Mouse (Mus musculus) midbrain, embryonic 14.5 days (tissue): Measurements from ENCODE around the gene Zfp775. TPM values are rescaled to one million over a fixed set of nuclear protein-coding genes. Genes with fewer than 3 reads are reported as not detected.
"Not testable (repeated sequence)": the region's sequence is repeated elsewhere in the genome, so short reads cannot be mapped to it uniquely, and the experiment has no call there.

ENCODE experiments used
- ATAC-seq: fragments of 200-750 bp; cut with Nextera tagmentation; 2 replicates; pipeline ENCODE4 v1.8.0; 2017; ENCODE audit warnings: moderate number of reproducible peaks, moderate library complexity; ENCODE audit not compliant: low FRiP score, low TSS enrichment
- DNase-seq: peaks from one replicate; pipeline ENCODE4 v3.0.0-alpha.2; 2015
- H3K27ac ChIP-seq: fragments of 300-500 bp; sonication (generic); replicated peaks from 2 replicates; pipeline ENCODE4 v1.5.1; 2014; ENCODE audit warnings: mild to moderate bottlenecking, low read depth, low read length, moderate library complexity
- H3K27me3 ChIP-seq: fragments of 300-500 bp; sonication (generic); 2 replicates; pipeline ENCODE4 v1.6.1; 2014; ENCODE audit warnings: low read length, control low read depth, mixed read lengths; ENCODE audit not compliant: control insufficient read depth, insufficient read depth
- H3K36me3 ChIP-seq: fragments of 300-500 bp; sonication (generic); 2 replicates; pipeline ENCODE4 v1.6.1; 2014; ENCODE audit warnings: low read length, control low read depth; ENCODE audit not compliant: control insufficient read depth, insufficient read depth
- H3K4me1 ChIP-seq: fragments of 300-500 bp; sonication (generic); 2 replicates; pipeline ENCODE4 v1.6.1; 2014; ENCODE audit warnings: mild to moderate bottlenecking, antibody characterized with exemption, low read length, control low read depth; ENCODE audit not compliant: control insufficient read depth, insufficient read depth
- H3K4me2 ChIP-seq: fragments of 300-500 bp; sonication (generic); 2 replicates; pipeline ENCODE4 v1.6.1; 2014; ENCODE audit warnings: mild to moderate bottlenecking, low read length, moderate library complexity
- H3K4me3 ChIP-seq: fragments of 300-500 bp; sonication (generic); replicated peaks from 2 replicates; pipeline ENCODE4 v1.5.1; 2014; ENCODE audit warnings: low read depth, low read length
- H3K9ac ChIP-seq: fragments of 300-500 bp; sonication (generic); replicated peaks from 2 replicates; pipeline ENCODE4 v1.6.1; 2014; ENCODE audit warnings: mild to moderate bottlenecking, low read length, moderate library complexity
- H3K9me3 ChIP-seq: fragments of 300-500 bp; sonication (generic); 2 replicates; pipeline ENCODE4 v1.6.1; 2016; ENCODE audit warnings: low read length, control low read depth, mixed read lengths; ENCODE audit not compliant: control insufficient read depth
- WGBS: fragments of 180-500 bp; shearing (Covaris S2); extraction: QIAGEN DNeasy Blood & Tissue Kit; methylation state at CpG from one replicate; pipeline ENCODE4 v1.1.7; 2014; 5-methylcytosine and 5-hydroxymethylcytosine counted together
- polyA plus RNA-seq: library from polyadenylated mRNA; unstranded; fragments of >200 nt; fragmentation: Nextera tagmentation; extraction: Ambion mirVana; gene quantifications from 2 replicates; pipeline ENCODE4 v1.2.1, GENCODE M21; 2014

Gene Zfp775
- polyA plus RNA-seq, 1 experiment from 2014 or later = 17.5 TPM

DNA sequence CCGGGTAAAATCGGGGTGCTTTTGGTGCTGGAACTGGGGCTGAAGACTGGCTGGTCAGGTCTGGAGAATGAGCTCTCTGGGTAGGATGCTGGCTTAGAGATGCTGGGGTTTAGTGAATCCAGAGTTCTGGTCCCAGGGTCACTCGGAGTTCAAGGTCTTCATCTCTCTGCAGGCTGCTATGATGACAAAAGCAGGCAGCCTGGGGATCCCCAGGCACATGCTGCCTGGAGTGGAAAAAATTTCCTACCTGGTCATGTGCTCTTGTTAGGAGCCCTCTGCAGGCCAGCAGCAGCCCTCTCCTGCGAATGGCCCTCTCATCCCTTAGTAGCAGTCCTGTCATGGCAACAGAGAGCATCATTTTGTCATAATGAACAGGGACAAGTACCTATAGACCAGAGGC lies 11.6 kb downstream of the Zfp775 start:
- DNase-seq = no peak
- no peak for ATAC-seq
- H3K27ac ChIP-seq = no peak overlapping the region
- H3K27me3 ChIP-seq = no peaks in the 10 kb centered on the region
- H3K4me1 ChIP-seq = no peaks in the 10 kb centered on the region
- no peak overlapping the region for H3K4me3 ChIP-seq
- H3K9me3 ChIP-seq = no peaks in the 10 kb centered on the region
- no peak overlapping the region for H3K9ac ChIP-seq
- 90% methylated on average over 4 of the region's 4 CpGs for WGBS
- H3K36me3 ChIP-seq = peaks cover 31% of the 10 kb centered on the region
- H3K4me2 ChIP-seq = no peak overlapping the region

- Histone ChIP-seq H3K4me3 (no peak overlapping the region), H3K36me3 (peaks cover 40% of the 10 kb centered on the region), H3K9me3 (no peaks in the 10 kb centered on the region), H3K4me1 (no peaks in the 10 kb centered on the region), H3K27me3 (no peaks in the 10 kb centered on the region), H3K9ac (no peak overlapping the region), H3K27ac (no peak overlapping the region), H3K4me2 (no peak overlapping the region)
- ATAC-seq = no peak
- 96% methylated on average over 5 of the region's 5 CpGs for WGBS
- DNase-seq = no peak
Measured at GRCm38 (mm10) chr6:48614756-48615155, 12.9 kb downstream of the Zfp775 start.

- H3K27ac ChIP-seq = no peak overlapping the region
- no peak for DNase-seq
- WGBS = 95% methylated on average over 30 of the region's 30 CpGs
Measured at GRCm38 (mm10) chr6:48620031-48620430, 18.2 kb downstream of the Zfp775 start.

DNA sequence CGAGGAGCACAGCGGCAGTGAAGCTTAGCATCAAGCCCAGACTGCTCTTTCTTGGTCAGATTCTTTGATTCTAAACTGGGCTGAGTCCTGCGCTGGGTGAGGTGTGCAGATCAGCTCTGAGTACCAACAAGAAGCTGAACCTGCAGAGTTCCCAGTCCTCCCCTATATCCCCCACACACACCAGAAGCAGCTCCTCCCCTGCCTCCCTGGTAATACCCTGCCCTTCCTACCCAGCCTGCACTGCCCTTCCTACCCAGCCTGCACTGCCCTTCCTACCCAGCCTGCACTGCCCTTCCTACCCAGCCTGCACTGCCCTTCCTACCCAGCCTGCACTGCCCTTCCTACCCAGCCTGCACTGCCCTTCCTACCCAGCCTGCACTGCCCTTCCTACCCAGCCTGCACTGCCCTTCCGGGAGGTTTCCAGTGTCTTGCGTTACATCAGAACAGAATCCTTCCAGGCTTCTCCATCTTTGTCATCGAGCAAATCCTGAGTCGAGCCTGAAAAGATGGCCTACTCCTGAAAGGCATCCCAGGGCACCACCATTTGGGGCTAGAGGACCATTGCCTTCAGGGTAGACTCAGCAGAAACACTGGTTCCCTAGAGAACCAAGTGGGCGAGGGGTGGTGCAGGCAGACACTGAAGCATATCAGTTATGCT lies 20.5 kb downstream of the Zfp775 start:
- WGBS = 84% methylated on average over 8 of the region's 8 CpGs
- not testable (repeated sequence) for H3K4me1 ChIP-seq

More at GRCm38 (mm10) chr6:48620031-48620430, 18.2 kb downstream of the Zfp775 start:
- Histone ChIP-seq H3K4me1 (no peaks in the 10 kb centered on the region), H3K4me2 (no peak overlapping the region), H3K9ac (no peak overlapping the region), H3K36me3 (peaks cover 39% of the 10 kb centered on the region), H3K9me3 (no peaks in the 10 kb centered on the region), H3K4me3 (no peak overlapping the region), H3K27me3 (no peaks in the 10 kb centered on the region)
- no peak for ATAC-seq

GRCm38 (mm10) chr6:48623460-48623859 lies 21.6 kb downstream of the Zfp775 start:
- Histone ChIP-seq H3K4me3 (no peak overlapping the region), H3K4me1 (0 out of 2 replicates have a peak, but pooled peaks cover 3% of the 10 kb centered on the region), H3K9ac (no peak overlapping the region), H3K36me3 (peaks cover 30% of the 10 kb centered on the region), H3K9me3 (no peaks in the 10 kb centered on the region), H3K4me2 (no peak overlapping the region), H3K27me3 (peaks cover 12% of the 10 kb centered on the region), H3K27ac (no peak overlapping the region)
- no peak for ATAC-seq
- DNase-seq = no peak
- WGBS = 38% methylated on average over 1 of the region's 1 CpGs

More for the DNA sequence above, 20.5 kb downstream of the Zfp775 start:
- ATAC-seq, H3K27ac ChIP-seq, H3K9me3 ChIP-seq, H3K9ac ChIP-seq, DNase-seq, H3K4me2 ChIP-seq, H3K4me3 ChIP-seq, H3K27me3 ChIP-seq: not testable (repeated sequence)
- H3K36me3 ChIP-seq = peaks cover 30% of the 10 kb centered on the region

DNA sequence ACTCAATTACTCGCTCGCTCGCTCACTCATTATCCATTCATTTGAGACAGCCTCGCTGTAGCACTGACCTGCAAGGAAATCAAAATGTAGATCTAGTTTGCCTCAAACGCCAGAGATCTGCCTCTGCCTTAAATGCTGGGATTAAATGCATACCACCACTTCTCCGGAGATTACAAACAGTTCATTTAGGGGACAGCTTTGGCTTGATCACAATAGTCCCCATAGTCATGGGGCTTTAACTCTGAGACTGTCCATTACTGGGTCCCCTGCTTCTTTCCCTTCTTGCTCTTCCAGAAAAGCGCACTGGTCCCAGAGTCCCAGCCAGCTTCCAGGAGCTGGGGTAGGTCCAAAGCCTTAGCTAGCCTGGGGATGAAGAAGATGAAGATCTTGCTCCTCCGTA lies 24.6 kb downstream of the Zfp775 start, which contains the start of gene AI854703:
Gene AI854703, plus strand, starts transcription at position 301 of the 400 bp plus-strand sequence.
- Histone ChIP-seq H3K27me3 (peaks cover 16% of the 10 kb centered on the region), H3K4me1 (peaks cover 7% of the 10 kb centered on the region; the same call in 1 of the 2 replicates), H3K27ac (no peak within 1 kb of the TSS), H3K36me3 (0 out of 2 replicates have a peak, but pooled peaks cover 5% of the 10 kb centered on the region), H3K9ac (peak within 1 kb of the TSS; percentile 32), H3K9me3 (no peaks in the 10 kb centered on the region), H3K4me2 (peak within 1 kb of the TSS; percentile 75), H3K4me3 (peak within 1 kb of the TSS; percentile 40)
- ATAC-seq = no peak
- DNase-seq = no peak
- WGBS = 27% methylated on average over 8 of the region's 8 CpGs

DNA sequence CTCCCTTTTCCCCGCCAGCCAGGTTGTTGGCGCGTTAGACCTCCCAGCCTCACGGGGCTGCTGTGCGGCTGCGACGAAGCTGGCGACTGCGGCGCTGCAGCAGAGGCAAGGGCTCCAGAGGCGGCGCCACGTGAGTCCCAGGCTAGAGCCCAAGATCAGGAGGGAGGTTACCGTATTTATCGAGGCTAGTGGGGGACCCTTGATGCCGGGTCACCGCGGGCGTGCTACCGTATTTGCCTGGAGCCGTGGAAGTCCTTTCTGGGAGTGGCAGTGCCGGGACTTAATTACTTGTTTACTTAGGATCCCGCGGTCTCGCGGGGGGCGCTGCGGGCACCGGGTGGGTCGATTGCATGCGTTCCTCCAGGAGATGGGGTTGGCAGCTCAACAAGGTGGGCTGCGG lies 25.1 kb downstream of the Zfp775 start:
- 0 out of 2 replicates have a peak, but pooled peaks cover under 1% of the 10 kb centered on the region for H3K36me3 ChIP-seq
- peaks cover 7% of the 10 kb centered on the region; the same call in 1 of the 2 replicates for H3K4me1 ChIP-seq
- H3K27ac ChIP-seq = no peak overlapping the region
- peak; percentile 80 for DNase-seq
- peaks cover 16% of the 10 kb centered on the region for H3K27me3 ChIP-seq
- 0 out of 2 replicates have a peak, but pooled peaks have one; percentile 5 for ATAC-seq
- H3K9ac ChIP-seq = peak overlapping the region; percentile 32
- peak overlapping the region; percentile 75 for H3K4me2 ChIP-seq
- H3K4me3 ChIP-seq = peak overlapping the region; percentile 40
- under 1% methylated on average over 32 of the region's 32 CpGs for WGBS
- no peaks in the 10 kb centered on the region for H3K9me3 ChIP-seq

- Histone ChIP-seq H3K9ac (peak overlapping the region; percentile 32; the same call in 1 of the 2 replicates), H3K9me3 (no peaks in the 10 kb centered on the region), H3K4me2 (peak overlapping the region; percentile 75), H3K27me3 (peaks cover 16% of the 10 kb centered on the region), H3K27ac (no peak overlapping the region), H3K36me3 (no peaks in the 10 kb centered on the region), H3K4me3 (peak overlapping the region; percentile 40), H3K4me1 (peaks cover 7% of the 10 kb centered on the region; the same call in 1 of the 2 replicates)
- peak; percentile 14; the same call in 1 of the 2 replicates for ATAC-seq
- DNase-seq = no peak
- WGBS = 2% methylated on average over 7 of the region's 7 CpGs
Measured at GRCm38 (mm10) chr6:48627511-48627924, 25.7 kb downstream of the Zfp775 start.

- no peak overlapping the region for H3K27ac ChIP-seq
- no peak for DNase-seq
- no peak for ATAC-seq
- no peaks in the 10 kb centered on the region for H3K9me3 ChIP-seq
- WGBS = 93% methylated on average over 3 of the region's 3 CpGs
- no peak overlapping the region for H3K9ac ChIP-seq
- no peaks in the 10 kb centered on the region for H3K36me3 ChIP-seq
- peaks cover 16% of the 10 kb centered on the region for H3K27me3 ChIP-seq
- H3K4me3 ChIP-seq = no peak overlapping the region
- peak overlapping the region; percentile 78; the same call in 1 of the 2 replicates for H3K4me2 ChIP-seq
- H3K4me1 ChIP-seq = peaks cover 7% of the 10 kb centered on the region; the same call in 1 of the 2 replicates
Measured at GRCm38 (mm10) chr6:48628377-48628776, 26.5 kb downstream of the Zfp775 start.
